Mouse (Mus musculus) embryonic facial prominence, embryonic 10.5 days (tissue): ENCODE results near the gene Nkapl. TPM values are rescaled to one million over a fixed set of nuclear protein-coding genes. Genes with fewer than 3 reads are reported as not detected.
A peak's percentile ranks its signal among the peaks of the same experiment; 100 is the strongest.

Experiments
- DNase-seq: peaks from one replicate; pipeline ENCODE4 v3.0.0-alpha.2; 2017; ENCODE audit warnings: low spot score
- H3K27ac ChIP-seq: fragments of 300-500 bp; sonication (generic); replicated peaks from 2 replicates; pipeline ENCODE4 v1.5.1; 2016; ENCODE audit warnings: mild to moderate bottlenecking
- H3K27me3 ChIP-seq: fragments of 300-500 bp; sonication (generic); replicated peaks from 2 replicates; pipeline ENCODE4 v1.6.1; 2016; ENCODE audit warnings: low read depth, mild to moderate bottlenecking; ENCODE audit not compliant: poor library complexity, severe bottlenecking
- H3K36me3 ChIP-seq: fragments of 300-500 bp; sonication (generic); replicated peaks from 2 replicates; pipeline ENCODE4 v1.6.1; 2016; ENCODE audit warnings: mild to moderate bottlenecking, moderate library complexity
- H3K4me1 ChIP-seq: fragments of 300-500 bp; sonication (generic); 2 replicates; pipeline ENCODE4 v1.6.1; 2016
- H3K4me3 ChIP-seq: fragments of 300-500 bp; sonication (generic); 2 replicates; pipeline ENCODE4 v1.5.1; 2016; ENCODE audit warnings: mild to moderate bottlenecking, moderate library complexity
- H3K9me3 ChIP-seq: fragments of 300-500 bp; sonication (generic); 2 replicates; pipeline ENCODE4 v1.6.1; 2016; ENCODE audit warnings: mild to moderate bottlenecking
- WGBS: fragments of 180-500 bp; shearing (Covaris S2); methylation state at CpG from one replicate; pipeline ENCODE4 v1.1.7; 2016; 5-methylcytosine and 5-hydroxymethylcytosine counted together
- polyA plus RNA-seq: library from polyadenylated mRNA; unstranded; fragments of >200 nt; fragmentation: Nextera tagmentation; extraction: Ambion mirVana; gene quantifications from 2 replicates; pipeline ENCODE4 v1.2.1, GENCODE M21; 2016

The Nkapl gene
- polyA plus RNA-seq, 1 experiment from 2014 or later: 1.3 TPM

DNA sequence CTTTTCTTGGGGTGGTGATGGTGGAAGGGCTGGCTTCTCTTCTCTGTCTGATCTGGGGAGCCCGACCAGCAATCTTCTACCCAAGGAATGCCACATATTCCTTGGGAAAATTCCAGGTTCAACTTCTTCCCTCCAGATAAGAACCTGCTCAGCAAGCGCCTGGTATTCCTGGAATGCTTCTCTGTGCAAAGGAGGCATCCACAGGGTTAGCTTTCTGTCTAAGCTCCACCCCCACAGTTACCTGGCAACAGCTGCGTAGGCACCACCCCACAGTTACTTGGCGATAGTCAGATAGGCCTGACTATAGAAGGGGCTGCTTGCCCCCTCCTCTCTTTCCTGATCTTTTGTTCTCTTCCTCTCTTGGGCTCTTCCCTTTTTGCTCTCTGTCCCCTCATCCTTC is 12.0 kb downstream of the Nkapl start:
- Histone ChIP-seq H3K27ac (no peak overlapping the region), H3K27me3 (peaks cover 8% of the 10 kb centered on the region; the same call in 1 of the 2 replicates), H3K4me1 (peaks cover 14% of the 10 kb centered on the region), H3K36me3 (peaks cover 4% of the 10 kb centered on the region), H3K9me3 (no peaks in the 10 kb centered on the region), H3K4me3 (0 out of 2 replicates have a peak overlapping the region, but pooled peaks have one; percentile 11)
- WGBS: 14% methylated on average over 4 of the region's 4 CpGs
- DNase-seq: peak; percentile 39

DNA sequence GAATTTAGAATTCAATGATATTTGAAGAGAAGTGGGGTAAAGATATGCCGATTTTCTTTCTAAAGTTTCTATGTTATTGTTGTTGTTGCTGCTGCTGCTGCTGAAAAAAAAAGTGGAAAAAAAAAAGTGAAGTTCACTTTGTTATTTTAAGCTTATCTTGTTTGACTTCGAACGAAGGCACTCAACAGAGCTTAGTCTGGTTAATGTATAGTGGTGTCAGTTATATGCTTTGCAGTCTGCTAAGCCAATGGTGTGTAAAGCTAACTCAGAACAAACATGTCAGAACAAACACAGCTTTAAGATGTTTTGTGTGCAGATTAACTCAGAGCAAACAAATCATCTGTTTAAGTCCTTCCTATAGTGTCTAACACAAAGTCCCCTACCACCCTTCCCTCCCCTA is 14.2 kb downstream of the Nkapl start:
- Histone ChIP-seq H3K27me3 (peaks cover 8% of the 10 kb centered on the region; the same call in 1 of the 2 replicates), H3K36me3 (peaks cover 15% of the 10 kb centered on the region), H3K4me3 (no peak overlapping the region; the same call in 1 of the 2 replicates), H3K4me1 (peaks cover 14% of the 10 kb centered on the region), H3K9me3 (no peaks in the 10 kb centered on the region), H3K27ac (no peak overlapping the region)
- 91% methylated on average over 3 of the region's 3 CpGs for WGBS
- no peak for DNase-seq

DNA sequence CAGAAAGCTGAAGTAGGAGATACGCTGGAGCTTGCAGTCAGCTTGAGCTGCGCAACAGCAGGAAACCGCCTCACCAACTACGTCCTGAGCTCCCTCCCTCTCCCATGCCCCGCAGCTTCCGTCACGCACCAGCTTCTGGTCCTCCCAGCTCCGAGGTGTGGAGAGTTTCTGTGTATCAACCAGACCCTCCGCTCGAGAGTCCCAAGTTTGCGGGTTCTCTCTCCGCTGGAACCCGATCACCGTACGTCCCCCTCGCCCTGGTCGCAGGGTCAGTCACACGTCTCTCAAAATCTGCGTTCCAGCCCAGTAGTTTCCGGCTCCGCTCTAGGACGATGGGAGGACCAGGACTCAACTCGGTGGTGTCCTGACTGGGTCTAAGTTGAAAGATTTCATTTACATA is 14.9 kb downstream of the Nkapl start, which contains the start of gene Zscan26:
Zscan26 (minus strand) TSS at position 282 of the 400 bp plus-strand sequence.
- WGBS: under 1% methylated on average over 23 of the region's 23 CpGs
- H3K4me1 ChIP-seq: peaks cover 14% of the 10 kb centered on the region
- no peaks in the 10 kb centered on the region for H3K9me3 ChIP-seq
- DNase-seq: peak; percentile 88
- peaks cover 21% of the 10 kb centered on the region for H3K36me3 ChIP-seq
- peak within 1 kb of the TSS; percentile 84 for H3K4me3 ChIP-seq
- H3K27ac ChIP-seq: peak within 1 kb of the TSS; percentile 89
- peaks cover 8% of the 10 kb centered on the region; the same call in 1 of the 2 replicates for H3K27me3 ChIP-seq

DNA sequence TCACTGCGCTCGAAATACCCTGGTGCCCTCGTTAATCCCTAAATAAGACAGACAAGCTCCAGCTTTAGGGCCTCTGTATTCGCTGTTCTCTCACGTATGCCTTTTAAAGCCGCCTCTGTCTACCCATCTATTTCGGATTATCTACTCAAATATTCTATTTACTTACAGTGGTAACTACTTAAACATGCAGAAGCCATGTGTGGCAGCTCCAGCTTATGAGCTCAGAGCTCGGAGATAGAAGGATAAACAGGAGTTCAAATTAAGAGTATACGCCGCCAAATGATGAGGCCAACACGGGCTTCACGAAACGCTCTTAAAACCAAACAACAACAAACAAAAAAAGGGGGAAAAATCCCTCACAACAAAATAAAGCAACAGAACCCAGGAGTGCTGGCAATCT is 15.3 kb downstream of the Nkapl start:
- Histone ChIP-seq H3K4me1 (peaks cover 14% of the 10 kb centered on the region), H3K9me3 (no peaks in the 10 kb centered on the region), H3K36me3 (peaks cover 25% of the 10 kb centered on the region), H3K27ac (peak overlapping the region; percentile 89), H3K4me3 (peak overlapping the region; percentile 84), H3K27me3 (peaks cover 8% of the 10 kb centered on the region; the same call in 1 of the 2 replicates)
- DNase-seq: no peak
- WGBS: 3% methylated on average over 13 of the region's 13 CpGs

DNA sequence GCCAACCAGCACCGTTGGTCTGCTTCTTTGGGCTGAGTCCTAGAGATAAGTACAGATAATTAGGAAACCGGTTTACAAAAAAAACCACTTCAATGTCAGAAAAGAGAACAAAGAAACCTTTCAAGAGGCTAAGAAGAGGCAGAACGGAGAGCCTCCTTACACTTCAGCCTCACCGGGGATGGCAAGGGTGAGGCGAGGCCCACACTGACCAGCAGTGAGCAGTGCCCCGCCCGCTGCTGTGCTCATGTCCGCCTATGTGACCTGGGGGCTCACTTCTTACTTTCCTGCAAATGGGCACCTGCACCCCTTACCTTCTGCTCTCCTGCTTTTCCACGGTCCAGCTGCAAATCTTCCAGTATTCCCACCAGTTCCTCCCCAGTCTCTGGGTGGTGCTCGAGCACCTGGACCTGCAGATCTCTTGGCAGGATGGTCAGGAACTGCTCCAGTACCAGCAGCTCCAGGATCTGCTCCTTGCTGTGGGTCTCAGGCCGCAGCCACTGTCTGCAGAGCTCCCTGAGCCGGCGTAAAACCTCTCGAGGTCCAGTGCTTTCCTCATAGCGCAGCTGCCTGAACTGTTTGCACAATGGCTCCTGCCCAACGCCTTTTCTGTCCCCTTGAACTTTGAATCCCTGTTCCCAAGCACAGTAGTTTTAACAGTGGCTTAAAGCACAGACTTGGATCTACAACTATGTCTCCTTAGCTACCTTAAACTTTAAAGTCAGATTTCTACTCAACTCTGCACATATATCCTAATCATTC is 20.3 kb downstream of the Nkapl start:
- no peak for DNase-seq
- H3K27me3 ChIP-seq: no peaks in the 10 kb centered on the region
- peaks cover 10% of the 10 kb centered on the region for H3K4me1 ChIP-seq
- H3K27ac ChIP-seq: no peak overlapping the region
- H3K36me3 ChIP-seq: peaks cover 75% of the 10 kb centered on the region
- 74% methylated on average over 16 of the region's 16 CpGs for WGBS
- H3K4me3 ChIP-seq: no peak overlapping the region
- H3K9me3 ChIP-seq: no peaks in the 10 kb centered on the region

DNA sequence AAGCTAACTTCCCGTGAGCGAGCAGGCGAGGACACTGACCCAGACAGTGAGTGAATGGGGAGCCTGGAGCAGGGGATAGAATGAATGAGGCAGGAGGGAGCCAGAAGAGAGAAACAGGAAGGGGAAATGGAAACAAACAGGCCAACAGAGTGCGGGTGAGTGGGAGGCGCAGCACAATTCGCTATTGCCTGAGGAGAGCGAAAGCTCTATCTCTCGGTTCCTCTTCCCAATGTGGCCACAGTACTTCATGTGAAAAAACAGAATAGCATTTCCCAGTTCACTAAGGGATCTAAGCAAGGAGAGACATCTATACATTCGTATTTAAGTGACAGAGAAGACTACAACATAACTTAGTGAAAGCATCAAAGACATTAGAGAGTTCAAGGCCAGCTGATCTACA is 21.5 kb downstream of the Nkapl start:
- peaks cover 79% of the 10 kb centered on the region for H3K36me3 ChIP-seq
- no peaks in the 10 kb centered on the region for H3K4me1 ChIP-seq
- no peaks in the 10 kb centered on the region for H3K9me3 ChIP-seq
- no peaks in the 10 kb centered on the region for H3K27me3 ChIP-seq
- WGBS: 93% methylated on average over 9 of the region's 9 CpGs
- H3K27ac ChIP-seq: no peak overlapping the region
- no peak overlapping the region for H3K4me3 ChIP-seq
- DNase-seq: no peak

DNA sequence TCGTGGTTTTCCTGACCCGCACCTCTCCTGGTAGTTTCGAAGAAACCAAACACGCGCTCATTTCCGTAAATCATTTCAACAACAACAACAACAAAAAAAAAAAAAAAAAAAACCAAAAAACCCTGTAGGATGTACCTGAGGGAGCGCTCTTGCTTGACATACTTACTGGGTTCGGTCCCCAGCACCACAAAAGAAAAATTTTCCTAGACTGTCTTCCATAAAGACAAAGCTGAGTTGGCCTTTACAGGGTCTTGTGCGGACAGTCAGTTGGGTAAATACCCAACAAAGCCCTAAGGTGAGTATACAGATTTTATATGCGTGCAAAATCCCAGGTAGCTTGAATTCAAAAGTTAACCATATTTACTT is 27.1 kb downstream of the Nkapl start:
- peaks cover 9% of the 10 kb centered on the region for H3K4me1 ChIP-seq
- 13% methylated on average over 10 of the region's 10 CpGs for WGBS
- no peak for DNase-seq
- no peaks in the 10 kb centered on the region for H3K9me3 ChIP-seq
- peak overlapping the region; percentile 85 for H3K27ac ChIP-seq
- H3K4me3 ChIP-seq: peak overlapping the region; percentile 65
- H3K36me3 ChIP-seq: peaks cover 36% of the 10 kb centered on the region
- H3K27me3 ChIP-seq: no peaks in the 10 kb centered on the region

DNA sequence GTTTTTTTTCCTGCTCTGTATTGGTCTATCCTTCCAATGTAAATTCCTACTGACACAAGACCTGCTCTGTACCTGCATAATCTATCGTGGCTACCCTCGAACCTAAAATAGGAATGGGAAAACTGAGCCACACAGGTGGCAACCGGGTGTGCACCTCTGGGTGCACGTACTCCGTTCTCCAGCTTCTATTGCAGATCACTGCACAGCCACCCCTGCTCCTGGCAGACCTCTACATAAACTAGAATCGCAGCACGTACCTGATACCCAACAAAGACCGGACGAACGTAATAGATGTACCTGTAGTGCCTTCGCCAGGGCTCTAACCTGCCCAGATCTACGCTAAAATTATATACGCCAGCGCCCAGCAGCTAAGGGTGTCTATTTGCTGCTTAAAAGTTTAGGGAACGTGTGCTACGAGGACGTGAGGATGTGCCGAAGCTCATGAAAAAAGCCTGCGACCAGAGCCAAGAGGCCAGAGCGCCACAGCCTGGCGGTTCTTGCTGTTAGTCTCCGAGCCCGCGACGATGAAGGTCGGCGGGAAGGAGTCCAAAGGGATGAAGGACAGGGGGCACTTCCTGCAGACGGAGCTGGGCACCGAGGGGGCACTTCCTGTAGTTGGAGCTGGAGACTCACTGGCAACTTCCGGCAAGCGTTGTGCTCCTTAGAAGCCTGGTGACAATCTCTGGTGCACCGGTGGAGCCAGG is 27.7 kb downstream of the Nkapl start, which contains the start of gene Pgbd1:
Pgbd1 (minus strand) TSS at position 556 of the 704 bp plus-strand sequence.
- H3K4me3 ChIP-seq: peak within 1 kb of the TSS; percentile 65
- H3K36me3 ChIP-seq: peaks cover 30% of the 10 kb centered on the region
- H3K27ac ChIP-seq: peak within 1 kb of the TSS; percentile 85
- peaks cover 9% of the 10 kb centered on the region for H3K4me1 ChIP-seq
- DNase-seq: peak; percentile 86
- no peaks in the 10 kb centered on the region for H3K9me3 ChIP-seq
- H3K27me3 ChIP-seq: no peaks in the 10 kb centered on the region
- WGBS: 2% methylated on average over 32 of the region's 32 CpGs

DNA sequence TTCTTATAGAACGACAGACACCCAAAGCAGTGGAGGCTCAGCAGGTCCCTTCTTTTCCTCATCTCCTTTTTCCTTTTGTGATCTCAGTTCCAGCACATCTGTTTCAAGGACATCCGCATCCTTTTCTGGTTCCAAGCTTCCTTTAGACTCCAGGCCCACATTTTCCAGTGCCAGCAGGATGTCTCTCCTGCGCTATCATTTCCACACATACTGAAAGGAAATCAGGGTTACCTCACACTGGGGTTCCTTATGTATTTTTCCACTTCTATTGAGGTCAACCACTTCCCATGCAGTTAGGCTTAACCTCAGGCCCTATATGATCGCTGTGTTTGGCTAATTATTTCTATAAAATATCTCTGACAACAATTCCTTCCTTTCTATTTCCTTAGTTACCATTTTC is 32.8 kb downstream of the Nkapl start:
- no peaks in the 10 kb centered on the region for H3K36me3 ChIP-seq
- H3K4me3 ChIP-seq: no peak overlapping the region
- no peaks in the 10 kb centered on the region for H3K9me3 ChIP-seq
- 90% methylated on average over 4 of the region's 4 CpGs for WGBS
- H3K27ac ChIP-seq: no peak overlapping the region
- H3K4me1 ChIP-seq: peaks cover 4% of the 10 kb centered on the region
- no peak for DNase-seq
- no peaks in the 10 kb centered on the region for H3K27me3 ChIP-seq

DNA sequence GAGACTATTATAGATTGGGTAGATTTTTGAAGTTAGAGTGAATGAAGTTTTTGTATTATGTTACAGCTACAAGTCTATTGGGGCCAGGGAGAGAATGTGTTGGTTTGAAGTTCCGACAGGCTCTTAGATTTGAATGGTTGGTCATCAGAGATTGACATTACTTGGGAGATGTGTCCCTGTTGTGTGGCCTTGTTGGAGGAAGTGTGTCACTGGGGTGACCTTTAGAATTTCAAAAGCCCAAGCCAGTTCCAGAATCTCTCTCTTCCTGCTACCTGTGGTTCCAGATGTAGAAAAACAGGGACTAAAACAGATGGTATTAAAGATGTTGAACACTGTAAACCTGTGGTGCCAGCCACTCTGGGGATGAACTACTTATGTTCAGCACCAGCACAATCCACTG is 40.7 kb downstream of the Nkapl start:
- Histone ChIP-seq H3K36me3 (no peaks in the 10 kb centered on the region), H3K4me3 (no peak overlapping the region), H3K27ac (no peak overlapping the region), H3K4me1 (no peaks in the 10 kb centered on the region), H3K27me3 (no peaks in the 10 kb centered on the region), H3K9me3 (no peaks in the 10 kb centered on the region)
- 92% methylated on average over 1 of the region's 1 CpGs for WGBS
- no peak for DNase-seq

DNA sequence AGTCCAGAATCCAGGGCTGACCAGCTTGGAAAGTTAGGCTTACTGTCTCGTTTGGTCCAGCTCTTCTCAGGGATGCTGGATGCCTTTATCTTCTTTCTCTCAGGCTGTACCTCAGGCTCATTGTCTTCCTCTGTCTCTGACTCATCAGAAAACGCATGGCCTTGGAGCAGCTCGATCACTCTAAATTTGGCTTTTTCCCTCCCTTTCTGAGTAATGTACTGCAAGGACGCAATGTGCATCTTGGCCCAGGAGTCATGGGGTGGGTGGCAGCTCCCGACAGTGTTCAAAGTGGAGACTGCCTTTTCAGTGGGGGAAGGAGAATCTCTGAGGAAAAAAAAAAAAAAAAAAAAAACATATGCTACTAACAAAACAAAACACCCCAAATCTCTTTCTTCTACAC is 45.0 kb downstream of the Nkapl start:
- Histone ChIP-seq H3K36me3 (no peaks in the 10 kb centered on the region), H3K27ac (no peak overlapping the region), H3K4me3 (no peak overlapping the region), H3K27me3 (no peaks in the 10 kb centered on the region), H3K9me3 (no peaks in the 10 kb centered on the region), H3K4me1 (no peaks in the 10 kb centered on the region)
- 63% methylated on average over 5 of the region's 5 CpGs for WGBS
- DNase-seq: no peak

DNA sequence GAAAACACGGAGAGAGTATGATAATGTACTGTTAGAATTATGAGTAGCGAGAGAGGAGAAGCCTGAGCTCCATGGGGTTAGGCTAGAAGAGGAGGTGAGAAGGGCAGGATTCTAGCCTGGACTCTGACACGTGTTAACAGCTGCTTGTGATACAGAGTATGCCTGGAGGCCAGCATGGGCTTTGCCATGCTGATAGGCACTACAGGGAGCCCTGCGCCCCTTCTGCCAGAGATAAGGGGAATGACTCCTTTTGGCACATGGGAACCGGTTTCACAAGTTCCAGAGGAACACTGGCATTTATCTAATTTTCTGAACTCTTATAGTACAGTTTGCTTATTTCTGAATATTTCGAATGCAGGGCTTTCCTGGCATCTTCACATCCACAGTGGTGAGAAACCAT is 49.4 kb downstream of the Nkapl start:
- DNase-seq: no peak

More for the DNA sequence above, 49.4 kb downstream of the Nkapl start:
- no peaks in the 10 kb centered on the region for H3K27me3 ChIP-seq
- H3K36me3 ChIP-seq: no peaks in the 10 kb centered on the region
- H3K4me3 ChIP-seq: no peak overlapping the region
- no peak overlapping the region for H3K27ac ChIP-seq
- no peaks in the 10 kb centered on the region for H3K4me1 ChIP-seq
- WGBS: 66% methylated on average over 6 of the region's 6 CpGs
- no peaks in the 10 kb centered on the region for H3K9me3 ChIP-seq
